Mouse (Mus musculus) heart, embryonic 11.5 days (tissue): ENCODE measurements around the gene Olfr1036. TPM values are rescaled to one million over a fixed set of nuclear protein-coding genes. Genes with fewer than 3 reads are reported as not detected.
"Not testable (repeated sequence)": the region's sequence is repeated elsewhere in the genome, so short reads cannot be mapped to it uniquely, and the experiment has no call there.

Experiments
- ATAC-seq: fragments of 200-750 bp; cut with Nextera tagmentation; replicated peaks from 2 replicates; pipeline ENCODE4 v1.8.0; 2017; ENCODE audit warnings: moderate library complexity; ENCODE audit not compliant: insufficient number of reproducible peaks, low FRiP score, low TSS enrichment
- H3K27ac ChIP-seq: fragments of 300-500 bp; sonication (generic); 2 replicates; pipeline ENCODE4 v1.5.1; 2014; ENCODE audit warnings: mild to moderate bottlenecking, low read depth, low read length
- H3K27me3 ChIP-seq: fragments of 300-500 bp; sonication (generic); 2 replicates; pipeline ENCODE4 v1.6.1; 2014; ENCODE audit warnings: mild to moderate bottlenecking, low read length, mixed read lengths; ENCODE audit not compliant: control insufficient read depth, insufficient read depth
- H3K36me3 ChIP-seq: fragments of 300-500 bp; sonication (generic); 2 replicates; pipeline ENCODE4 v1.6.1; 2014; ENCODE audit warnings: mild to moderate bottlenecking, low read length, moderate library complexity, mixed read lengths; ENCODE audit not compliant: control insufficient read depth, insufficient read depth
- H3K4me1 ChIP-seq: fragments of 300-500 bp; sonication (generic); 2 replicates; pipeline ENCODE4 v1.6.1; 2014; ENCODE audit warnings: low read length; ENCODE audit not compliant: control insufficient read depth, insufficient read depth
- H3K4me2 ChIP-seq: fragments of 300-500 bp; sonication (generic); 2 replicates; pipeline ENCODE4 v1.6.1; 2014; ENCODE audit warnings: mild to moderate bottlenecking, moderate library complexity
- H3K4me3 ChIP-seq: fragments of 300-500 bp; sonication (generic); 2 replicates; pipeline ENCODE4 v1.5.1; 2014; ENCODE audit warnings: low read depth, low read length
- H3K9ac ChIP-seq: fragments of 300-500 bp; sonication (generic); 2 replicates; pipeline ENCODE4 v1.6.1; 2014; ENCODE audit warnings: mild to moderate bottlenecking, low read depth, low read length, moderate library complexity
- H3K9me3 ChIP-seq: fragments of 300-500 bp; sonication (generic); replicated peaks from 2 replicates; pipeline ENCODE4 v1.6.1; 2016; ENCODE audit warnings: low read length; ENCODE audit not compliant: control insufficient read depth
- WGBS: fragments of 180-500 bp; shearing (Covaris S2); extraction: QIAGEN DNeasy Blood & Tissue Kit; methylation state at CpG from one replicate; pipeline ENCODE4 v1.1.7; 2014; ENCODE audit not compliant: insufficient replicate concordance; 5-methylcytosine and 5-hydroxymethylcytosine counted together
- polyA plus RNA-seq: library from polyadenylated mRNA; unstranded; fragments of >200 nt; fragmentation: Nextera tagmentation; extraction: Ambion mirVana; gene quantifications from 2 replicates; pipeline ENCODE4 v1.2.1, GENCODE M21; 2014

Gene Olfr1036
- polyA plus RNA-seq, result not detected in 2 replicates

- not testable (repeated sequence) for H3K27ac ChIP-seq, ATAC-seq, H3K4me3 ChIP-seq, H3K9ac ChIP-seq, H3K9me3 ChIP-seq, H3K4me1 ChIP-seq, H3K36me3 ChIP-seq, H3K27me3 ChIP-seq, H3K4me2 ChIP-seq
Measured at GRCm38 (mm10) chr2:86073692-86074091, at the start of gene Olfr1036. Olfr1036 (plus strand) TSS chr2:86073992.

GRCm38 (mm10) chr2:86045561-86045960 is 28.2 kb upstream of the Olfr1036 start, which contains the start of gene Olfr1034:
Olfr1034 (plus strand) TSS chr2:86045861.
- no peak for ATAC-seq
- no peaks in the 10 kb centered on the region for H3K36me3 ChIP-seq

GRCm38 (mm10) chr2:86050777-86051176 is 23.0 kb upstream of the Olfr1036 start:
- H3K36me3 ChIP-seq, ATAC-seq: not testable (repeated sequence)

More at GRCm38 (mm10) chr2:86045561-86045960, 28.2 kb upstream of the Olfr1036 start, which contains the start of gene Olfr1034:
- Histone ChIP-seq H3K27me3 (no peaks in the 10 kb centered on the region), H3K4me2 (no peak within 1 kb of the TSS), H3K9ac (no peak within 1 kb of the TSS), H3K4me1 (no peaks in the 10 kb centered on the region), H3K9me3 (no peaks in the 10 kb centered on the region), H3K27ac (no peak within 1 kb of the TSS), H3K4me3 (no peak within 1 kb of the TSS)

GRCm38 (mm10) chr2:86063766-86064165 is 10.0 kb upstream of the Olfr1036 start:
- not testable (repeated sequence) for H3K36me3 ChIP-seq, ATAC-seq, H3K27me3 ChIP-seq, H3K27ac ChIP-seq, H3K9me3 ChIP-seq, H3K4me1 ChIP-seq, H3K4me3 ChIP-seq, H3K9ac ChIP-seq, H3K4me2 ChIP-seq
- 88% methylated on average over 2 of the region's 2 CpGs for WGBS

More at GRCm38 (mm10) chr2:86050777-86051176, 23.0 kb upstream of the Olfr1036 start:
- not testable (repeated sequence) for H3K27ac ChIP-seq, H3K27me3 ChIP-seq, H3K9ac ChIP-seq, H3K4me2 ChIP-seq, H3K4me1 ChIP-seq, H3K4me3 ChIP-seq, H3K9me3 ChIP-seq

GRCm38 (mm10) chr2:86070189-86070588 is 3.6 kb upstream of the Olfr1036 start:
- ATAC-seq, result no peak
- Histone ChIP-seq H3K27ac (no peak overlapping the region), H3K4me1 (no peaks in the 10 kb centered on the region), H3K9ac (no peak overlapping the region), H3K4me2 (no peak overlapping the region), H3K27me3 (no peaks in the 10 kb centered on the region), H3K9me3 (no peaks in the 10 kb centered on the region), H3K4me3 (no peak overlapping the region), H3K36me3 (no peaks in the 10 kb centered on the region)
- WGBS, result 92% methylated on average over 8 of the region's 8 CpGs

GRCm38 (mm10) chr2:86080478-86080877 is 6.7 kb downstream of the Olfr1036 start:
- not testable (repeated sequence) for H3K9me3 ChIP-seq, H3K36me3 ChIP-seq, H3K27ac ChIP-seq, H3K9ac ChIP-seq, H3K4me2 ChIP-seq, H3K4me1 ChIP-seq, H3K4me3 ChIP-seq, H3K27me3 ChIP-seq, ATAC-seq
- 79% methylated on average over 1 of the region's 1 CpGs for WGBS

- H3K4me2 ChIP-seq, result no peak within 1 kb of the TSS
- H3K9ac ChIP-seq, result no peak within 1 kb of the TSS
- no peaks in the 10 kb centered on the region for H3K36me3 ChIP-seq
- H3K27me3 ChIP-seq, result no peaks in the 10 kb centered on the region
- no peaks in the 10 kb centered on the region for H3K9me3 ChIP-seq
- H3K4me1 ChIP-seq, result no peaks in the 10 kb centered on the region
- 85% methylated on average over 2 of the region's 2 CpGs for WGBS
- no peak for ATAC-seq
- no peak within 1 kb of the TSS for H3K4me3 ChIP-seq
- H3K27ac ChIP-seq, result no peak within 1 kb of the TSS
Measured at GRCm38 (mm10) chr2:86087285-86087684, 13.5 kb downstream of the Olfr1036 start, which contains the start of gene Olfr1037. Olfr1037 (minus strand) TSS chr2:86087385.

Other genes starting within 250 kb of the Olfr1036 start
- not detected in 2 replicates for gene Olfr1019, start 228.5 kb upstream of the Olfr1036 start, polyA plus RNA-seq
- gene Olfr1020, start 227.0 kb upstream of the Olfr1036 start, polyA plus RNA-seq, result not detected in 2 replicates
- not detected in 2 replicates for gene Olfr1022, start 205.4 kb upstream of the Olfr1036 start, polyA plus RNA-seq
- not detected in 2 replicates for gene Olfr1023, start 188.4 kb upstream of the Olfr1036 start, polyA plus RNA-seq
- gene Olfr1024, start 168.9 kb upstream of the Olfr1036 start, polyA plus RNA-seq, result not detected in 2 replicates
- gene Olfr1025-ps1, start 158.8 kb upstream of the Olfr1036 start, polyA plus RNA-seq, result not detected in 2 replicates
- gene Olfr1026, start 152.4 kb upstream of the Olfr1036 start, polyA plus RNA-seq, result not detected in 2 replicates
- not detected in 2 replicates for gene Olfr1028, start 123.6 kb upstream of the Olfr1036 start, polyA plus RNA-seq
- gene Olfr1029, start 100.1 kb upstream of the Olfr1036 start, polyA plus RNA-seq, result not detected in 2 replicates
- not detected in 2 replicates for gene Olfr1030, start 94.7 kb upstream of the Olfr1036 start, polyA plus RNA-seq
- not detected in 2 replicates for gene Olfr1031, start 83.7 kb upstream of the Olfr1036 start, polyA plus RNA-seq
- not detected in 2 replicates for gene Olfr1032, start 68.5 kb upstream of the Olfr1036 start, polyA plus RNA-seq
- gene Olfr1033, start 53.4 kb upstream of the Olfr1036 start, polyA plus RNA-seq, result 0.34 TPM in 1 of 2 replicates, not detected in the other
- not detected in 2 replicates for gene Olfr1034, start 28.1 kb upstream of the Olfr1036 start, polyA plus RNA-seq
- gene Olfr1037, start 13.4 kb downstream of the Olfr1036 start, polyA plus RNA-seq, result not detected in 2 replicates
- not detected in 2 replicates for gene Olfr1039, start 61.9 kb downstream of the Olfr1036 start, polyA plus RNA-seq
- not detected in 2 replicates for gene Olfr1040, start 72.7 kb downstream of the Olfr1036 start, polyA plus RNA-seq
- gene Olfr1042, start 87.8 kb downstream of the Olfr1036 start, polyA plus RNA-seq, result not detected in 2 replicates
- not detected in 2 replicates for gene Olfr1043, start 93.5 kb downstream of the Olfr1036 start, polyA plus RNA-seq
- not detected in 2 replicates for gene Olfr1044, start 103.8 kb downstream of the Olfr1036 start, polyA plus RNA-seq
- not detected in 2 replicates for gene Olfr52, start 111.7 kb downstream of the Olfr1036 start, polyA plus RNA-seq
- gene Olfr1045, start 129.0 kb downstream of the Olfr1036 start, polyA plus RNA-seq, result not detected in 2 replicates
- gene Olfr1046, start 145.3 kb downstream of the Olfr1036 start, polyA plus RNA-seq, result not detected in 2 replicates
- not detected in 2 replicates for gene Olfr1047, start 157.4 kb downstream of the Olfr1036 start, polyA plus RNA-seq
- gene Olfr1048, start 166.3 kb downstream of the Olfr1036 start, polyA plus RNA-seq, result not detected in 2 replicates
- not detected in 2 replicates for gene Olfr1049, start 184.3 kb downstream of the Olfr1036 start, polyA plus RNA-seq
- not detected in 2 replicates for gene Olfr1051, start 205.1 kb downstream of the Olfr1036 start, polyA plus RNA-seq
- gene Olfr1052, start 218.5 kb downstream of the Olfr1036 start, polyA plus RNA-seq, result not detected in 2 replicates
- gene Olfr1053, start 241.3 kb downstream of the Olfr1036 start, polyA plus RNA-seq, result not detected in 2 replicates